Mouse (Mus musculus) cortical plate, adult 2 months (tissue): ENCODE results near the gene Ccin.

Experiments
- CTCF ChIP-seq: fragments of 200-500 bp; IDR thresholded peaks from 2 replicates; pipeline ENCODE4 v1.5.1; 2011; ENCODE audit warnings: mild to moderate bottlenecking, control low read depth, low read length; ENCODE audit not compliant: insufficient read depth; ENCODE audit errors: extremely low read depth
- POLR2A ChIP-seq: fragments of 200-500 bp; IDR thresholded peaks from 2 replicates; pipeline ENCODE4 v1.6.1; 2011; ENCODE audit warnings: mild to moderate bottlenecking, low read length, control low read depth; ENCODE audit not compliant: insufficient read depth; ENCODE audit errors: extremely low read depth

- TF ChIP-seq CTCF (no peak), POLR2A (no peak)
Observed at GRCm38 (mm10) chr4:43978521-43979443, 4.5 kb upstream of the Ccin start.
